Mouse (Mus musculus) B cell, adult 2 months (primary cell): ENCODE measurements at regions not wholly inside any gene's neighbourhood (a gene's known extent, or its start where the extent isn't known, plus 50 kb on each side); places are given as distances from the start of the nearest gene placed in this dataset.

Experiments used
- DNase-seq, 2 experiments: peaks; one replicate each; pipeline ENCODE4 v3.0.0; 2022

GRCm38 (mm10) chr1:57470356-57470755 is 63.5 kb upstream of the Tyw5 start:
- DNase-seq: no peak

GRCm38 (mm10) chr1:57472235-57472634 is 65.3 kb upstream of the Tyw5 start:
- peak; percentile 11 to 36 for DNase-seq

GRCm38 (mm10) chr1:57477725-57478124 is 70.8 kb upstream of the Tyw5 start:
- DNase-seq: no peak

GRCm38 (mm10) chr1:57478151-57478550 is 71.2 kb upstream of the Tyw5 start:
- DNase-seq: no peak

- no peak for DNase-seq
Observed at GRCm38 (mm10) chr1:57478800-57479199, 71.9 kb upstream of the Tyw5 start.

- DNase-seq: no peak
Observed at GRCm38 (mm10) chr1:57479566-57479965, 72.7 kb upstream of the Tyw5 start.

GRCm38 (mm10) chr1:57489176-57489575 is 82.3 kb upstream of the Tyw5 start:
- DNase-seq: no peak

- no peak for DNase-seq
Observed at GRCm38 (mm10) chr1:57489588-57489987, 82.7 kb upstream of the Tyw5 start.

GRCm38 (mm10) chr1:57490021-57490420 is 83.1 kb upstream of the Tyw5 start:
- DNase-seq: no peak

GRCm38 (mm10) chr1:57492696-57493095 is 85.8 kb upstream of the Tyw5 start:
- no peak for DNase-seq

- DNase-seq: no peak
Observed at GRCm38 (mm10) chr1:57497489-57498037, 90.7 kb upstream of the Tyw5 start.

GRCm38 (mm10) chr1:57510359-57511120 is 103.6 kb upstream of the Tyw5 start:
- DNase-seq: no peak

- DNase-seq: no peak
Observed at GRCm38 (mm10) chr1:57511902-57512301, 105.0 kb upstream of the Tyw5 start.

GRCm38 (mm10) chr1:57512516-57512915 is 105.6 kb upstream of the Tyw5 start:
- no peak for DNase-seq

GRCm38 (mm10) chr1:57525965-57526364 is 119.1 kb upstream of the Tyw5 start:
- no peak for DNase-seq

- DNase-seq: no peak
Observed at GRCm38 (mm10) chr1:57528703-57529102, 121.8 kb upstream of the Tyw5 start.

- no peak for DNase-seq
Observed at GRCm38 (mm10) chr1:57529320-57529719, 122.4 kb upstream of the Tyw5 start.

GRCm38 (mm10) chr1:57537369-57537768 is 130.5 kb upstream of the Tyw5 start:
- DNase-seq: no peak

- no peak for DNase-seq
Observed at GRCm38 (mm10) chr1:57544684-57545083, 137.8 kb upstream of the Tyw5 start.

- DNase-seq: no peak
Observed at GRCm38 (mm10) chr1:57545792-57546685, 139.1 kb upstream of the Tyw5 start.

GRCm38 (mm10) chr1:57561517-57561916 is 154.6 kb upstream of the Tyw5 start:
- DNase-seq: no peak

- no peak for DNase-seq
Observed at GRCm38 (mm10) chr1:57564676-57565075, 157.8 kb upstream of the Tyw5 start.

GRCm38 (mm10) chr1:57572097-57572496 is 165.2 kb upstream of the Tyw5 start:
- DNase-seq: no peak

GRCm38 (mm10) chr1:57573829-57574228 is 166.9 kb upstream of the Tyw5 start:
- DNase-seq: no peak
